Mouse (Mus musculus): ENCODE data around the gene Slc27a1. TPM values are rescaled to one million over a fixed set of nuclear protein-coding genes. Genes with fewer than 3 reads are reported as not detected.

Slc27a1 gene
- polyA plus RNA-seq, 1 experiment, result 85.4 TPM

DNA sequence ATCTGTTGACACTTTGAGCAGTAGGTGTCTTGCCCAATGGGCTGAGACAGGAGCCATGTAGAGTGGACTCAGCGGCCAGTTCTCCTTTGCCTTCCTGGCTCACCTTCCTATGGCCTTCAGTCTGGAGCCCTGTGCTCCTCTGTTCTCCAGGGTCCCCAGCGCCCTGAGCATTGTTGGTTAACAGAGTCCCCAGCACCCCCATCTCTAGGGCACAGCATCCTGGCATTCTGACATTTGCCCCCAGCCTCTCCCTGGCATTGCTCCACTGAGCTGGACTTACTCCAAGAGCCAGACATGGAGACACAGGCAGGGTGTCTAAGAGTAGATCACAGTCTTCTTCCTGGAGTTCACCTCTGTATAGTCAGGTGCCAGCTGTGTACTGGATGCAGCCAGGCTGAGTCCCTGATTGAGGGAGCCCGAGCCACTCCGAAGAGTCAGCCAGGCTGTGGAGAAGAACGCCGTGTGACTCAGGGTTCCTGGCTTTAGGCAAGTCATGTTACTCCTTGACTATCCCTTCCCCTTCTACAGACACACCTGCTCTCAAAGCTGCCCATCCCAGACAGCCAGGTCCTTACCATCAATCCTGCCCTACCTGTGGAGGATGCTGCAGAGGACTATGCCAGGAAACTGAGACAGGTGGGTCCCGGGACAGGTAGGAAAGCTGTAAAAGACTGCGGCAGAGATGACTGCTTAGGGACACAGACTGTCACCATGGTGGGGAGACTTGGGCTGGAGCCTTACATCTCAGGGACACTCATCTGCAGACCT, 25.1 kb downstream of the Slc27a1 start:
- Histone ChIP-seq H3K4me1 (ENCODE audit: control insufficient read depth, insufficient read depth, low read length) (peaks cover 30% of the 10 kb centered on the region), H3K4me3 (ENCODE audit: insufficient read depth, low read length) (no peak overlapping the region), H3K27ac (ENCODE audit: insufficient read depth, low read depth, low read length) (no peak overlapping the region)
- TF ChIP-seq POLR2A (IDR thresholded peaks at IDR 0.05; ENCODE audit: borderline replicate concordance, low read depth, low read length), result no peak

DNA sequence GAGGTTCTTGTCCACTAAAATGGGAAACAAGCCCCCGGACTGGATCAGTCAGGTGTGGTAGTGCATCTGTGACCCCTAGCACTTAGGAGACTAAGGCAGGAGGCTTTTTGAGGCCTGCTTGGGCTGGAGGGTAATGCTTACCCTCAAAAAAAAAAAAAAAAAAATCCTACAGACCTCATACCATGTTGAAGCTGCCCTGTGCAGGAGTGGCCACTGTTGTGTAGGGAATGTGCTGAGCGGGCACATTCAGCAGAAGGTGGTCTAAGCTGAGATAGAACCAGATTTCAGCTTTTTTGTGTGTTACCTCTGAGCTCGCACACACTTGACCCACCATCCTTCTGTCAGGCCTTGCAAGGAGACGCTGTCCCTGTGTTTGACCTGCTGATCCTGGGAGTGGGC, 25.6 kb downstream of the Slc27a1 start:
- Histone ChIP-seq H3K4me1 (ENCODE audit: control insufficient read depth, insufficient read depth, low read length) (peaks cover 30% of the 10 kb centered on the region), H3K27ac (ENCODE audit: insufficient read depth, low read depth, low read length) (no peak overlapping the region), H3K4me3 (ENCODE audit: insufficient read depth, low read length) (no peak overlapping the region)
- TF ChIP-seq POLR2A (IDR thresholded peaks at IDR 0.05; ENCODE audit: borderline replicate concordance, low read depth, low read length), result no peak
- no peak for TF ChIP-seq CTCF (IDR thresholded peaks at IDR 0.05; ENCODE audit: low read depth, low read length)

DNA sequence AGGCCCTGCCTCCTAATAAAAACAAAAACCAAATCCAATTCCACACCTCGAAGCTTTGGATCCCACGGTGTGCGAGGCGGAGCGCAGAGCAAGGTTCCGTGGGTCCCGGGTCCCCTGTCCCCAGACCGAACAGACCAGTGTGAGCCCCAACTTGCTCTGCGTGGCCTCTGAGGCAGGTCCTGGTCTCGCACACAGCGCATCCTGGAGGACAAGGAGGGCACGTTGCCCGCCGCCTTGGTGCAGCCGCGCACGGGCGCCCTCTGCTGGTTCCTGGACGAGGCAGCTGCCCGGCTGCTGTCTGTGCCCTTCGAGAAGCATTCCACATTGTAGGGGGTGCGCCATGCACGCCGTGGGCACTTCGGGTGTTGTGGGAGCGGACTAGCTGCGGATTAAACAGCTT, 27.2 kb downstream of the Slc27a1 start:
- Histone ChIP-seq H3K4me1 (ENCODE audit: control insufficient read depth, insufficient read depth, low read length) (peaks cover 25% of the 10 kb centered on the region), H3K4me3 (ENCODE audit: insufficient read depth, low read length) (no peak overlapping the region), H3K27ac (ENCODE audit: insufficient read depth, low read depth, low read length) (no peak overlapping the region)
- TF ChIP-seq CTCF (IDR thresholded peaks at IDR 0.05; ENCODE audit: low read depth, low read length) (peak; percentile 91), POLR2A (IDR thresholded peaks at IDR 0.05; ENCODE audit: borderline replicate concordance, low read depth, low read length) (no peak)

DNA sequence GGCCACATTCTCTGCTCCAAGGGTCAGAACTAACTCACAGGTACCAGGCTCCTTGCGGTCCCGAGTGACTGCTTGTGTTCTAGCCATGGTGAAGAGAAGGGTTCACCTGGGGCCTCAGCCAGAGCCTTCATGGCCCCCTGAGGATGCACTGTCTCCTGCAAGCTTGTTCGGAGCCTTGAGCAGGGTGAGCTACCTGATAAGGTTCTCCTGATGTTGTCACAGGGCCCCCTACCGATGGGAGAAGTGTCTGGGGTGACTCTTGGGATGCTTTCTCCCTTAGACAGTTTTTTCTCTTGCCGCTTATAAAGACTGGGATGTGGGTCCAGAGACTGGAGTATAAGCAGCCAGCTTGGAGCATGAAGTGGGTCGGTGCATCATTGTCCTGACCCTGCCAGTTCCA, 27.7 kb downstream of the Slc27a1 start:
- Histone ChIP-seq H3K4me1 (ENCODE audit: control insufficient read depth, insufficient read depth, low read length) (peaks cover 22% of the 10 kb centered on the region), H3K27ac (ENCODE audit: insufficient read depth, low read depth, low read length) (no peak overlapping the region), H3K4me3 (ENCODE audit: insufficient read depth, low read length) (no peak overlapping the region)
- no peak for TF ChIP-seq POLR2A (IDR thresholded peaks at IDR 0.05; ENCODE audit: borderline replicate concordance, low read depth, low read length)
- no peak for TF ChIP-seq CTCF (IDR thresholded peaks at IDR 0.05; ENCODE audit: low read depth, low read length)

DNA sequence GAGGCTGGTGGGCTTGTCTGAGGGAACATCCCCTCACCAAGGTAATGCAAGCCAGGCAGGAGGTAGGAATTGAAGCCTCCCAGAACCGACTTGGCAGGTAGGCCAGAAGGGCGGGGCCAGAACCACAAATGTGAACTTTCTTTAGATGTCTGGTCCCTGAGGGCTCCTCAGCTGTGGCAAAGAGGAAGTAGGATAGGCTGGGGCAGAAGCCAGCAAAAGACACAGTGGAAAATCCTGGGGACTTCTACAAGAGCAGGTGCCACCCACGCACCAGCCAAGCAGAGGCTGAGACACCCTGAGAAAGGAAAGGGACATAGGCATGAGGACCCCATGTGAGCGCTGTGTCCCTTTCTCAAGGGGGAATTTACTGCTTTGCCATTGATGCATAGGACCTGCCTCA, 28.1 kb downstream of the Slc27a1 start:
- Histone ChIP-seq H3K4me3 (ENCODE audit: insufficient read depth, low read length) (no peak overlapping the region), H3K4me1 (ENCODE audit: control insufficient read depth, insufficient read depth, low read length) (peaks cover 22% of the 10 kb centered on the region), H3K27ac (ENCODE audit: insufficient read depth, low read depth, low read length) (no peak overlapping the region)
- TF ChIP-seq POLR2A (IDR thresholded peaks at IDR 0.05; ENCODE audit: borderline replicate concordance, low read depth, low read length) (no peak), CTCF (IDR thresholded peaks at IDR 0.05; ENCODE audit: low read depth, low read length) (no peak)

DNA sequence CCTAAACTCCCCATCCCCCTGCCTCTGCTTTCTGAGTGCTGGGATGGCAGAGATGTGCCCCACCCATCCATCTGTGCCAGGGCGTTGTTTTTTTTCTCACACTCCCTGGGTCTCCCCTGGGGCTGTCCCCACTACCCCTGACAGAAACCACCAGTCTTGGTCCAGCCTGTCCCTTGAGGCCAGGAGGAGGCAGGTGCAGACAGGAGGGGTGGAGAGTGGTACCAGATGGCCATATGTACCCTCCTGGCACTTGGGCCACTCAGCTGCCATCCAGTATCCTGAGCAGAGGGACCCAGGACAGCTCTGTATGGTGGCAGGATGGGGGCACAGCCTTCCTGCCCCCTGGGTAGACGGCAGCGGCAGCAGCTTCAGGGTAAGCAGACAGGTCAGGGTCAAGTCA, 28.8 kb downstream of the Slc27a1 start, which contains the start of gene Fam129c:
TSS of gene Fam129c (plus strand) at position 198 of the 400 bp plus-strand sequence.
- H3K27ac ChIP-seq (ENCODE audit: insufficient read depth, low read depth, low read length), result no peak within 1 kb of the TSS
- H3K4me3 ChIP-seq (ENCODE audit: insufficient read depth, low read length), result no peak within 1 kb of the TSS
- TF ChIP-seq POLR2A (IDR thresholded peaks at IDR 0.05; ENCODE audit: borderline replicate concordance, low read depth, low read length), result no peak
- TF ChIP-seq CTCF (IDR thresholded peaks at IDR 0.05; ENCODE audit: low read depth, low read length), result no peak
- H3K4me1 ChIP-seq (ENCODE audit: control insufficient read depth, insufficient read depth, low read length), result peaks cover 23% of the 10 kb centered on the region

DNA sequence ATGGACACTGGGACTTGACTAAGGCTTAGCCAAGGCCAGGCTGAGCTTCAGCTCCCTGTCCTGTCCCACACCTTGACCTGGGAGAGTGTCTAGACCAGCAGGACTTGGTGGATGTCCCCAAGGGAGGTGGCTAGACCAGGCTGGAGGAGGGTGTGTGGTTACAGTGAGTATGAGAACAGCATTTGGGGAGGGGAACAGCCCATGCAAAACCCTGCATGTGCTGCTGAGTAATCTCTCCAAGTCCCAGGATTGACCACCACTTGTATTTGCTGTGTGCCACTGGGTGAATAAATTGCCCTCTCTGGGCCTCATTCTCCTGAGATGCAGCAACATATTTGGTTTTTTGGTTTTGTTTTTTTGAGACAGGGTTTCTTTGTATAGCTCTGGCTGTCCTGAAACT, 29.7 kb downstream of the Slc27a1 start:
- Histone ChIP-seq H3K4me1 (ENCODE audit: control insufficient read depth, insufficient read depth, low read length) (peaks cover 20% of the 10 kb centered on the region), H3K4me3 (ENCODE audit: insufficient read depth, low read length) (no peak overlapping the region), H3K27ac (ENCODE audit: insufficient read depth, low read depth, low read length) (no peak overlapping the region)
- TF ChIP-seq POLR2A (IDR thresholded peaks at IDR 0.05; ENCODE audit: borderline replicate concordance, low read depth, low read length), result no peak
- no peak for TF ChIP-seq CTCF (IDR thresholded peaks at IDR 0.05; ENCODE audit: low read depth, low read length)

DNA sequence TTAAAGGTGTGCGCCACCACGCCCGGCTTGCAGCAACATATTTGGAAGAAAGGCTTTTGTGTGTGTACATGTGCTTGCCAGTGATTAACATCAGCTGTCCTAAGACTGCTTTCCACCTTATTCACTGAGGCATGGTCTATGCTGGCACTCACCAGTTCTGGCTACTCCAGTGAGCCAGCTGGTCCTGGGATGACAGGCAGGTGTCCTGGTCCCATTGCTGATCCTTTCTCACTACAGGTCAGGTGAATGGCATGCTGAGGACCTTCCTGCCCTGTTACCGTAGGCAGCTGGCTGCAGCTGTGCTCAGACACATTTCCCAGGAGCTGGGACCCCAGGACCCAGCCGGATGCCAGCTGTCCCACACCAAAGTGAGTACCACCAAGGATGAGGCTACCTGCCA, 30.2 kb downstream of the Slc27a1 start:
- Histone ChIP-seq H3K4me1 (ENCODE audit: control insufficient read depth, insufficient read depth, low read length) (peaks cover 19% of the 10 kb centered on the region), H3K27ac (ENCODE audit: insufficient read depth, low read depth, low read length) (no peak overlapping the region), H3K4me3 (ENCODE audit: insufficient read depth, low read length) (no peak overlapping the region)
- TF ChIP-seq CTCF (IDR thresholded peaks at IDR 0.05; ENCODE audit: low read depth, low read length) (no peak), POLR2A (IDR thresholded peaks at IDR 0.05; ENCODE audit: borderline replicate concordance, low read depth, low read length) (no peak)

DNA sequence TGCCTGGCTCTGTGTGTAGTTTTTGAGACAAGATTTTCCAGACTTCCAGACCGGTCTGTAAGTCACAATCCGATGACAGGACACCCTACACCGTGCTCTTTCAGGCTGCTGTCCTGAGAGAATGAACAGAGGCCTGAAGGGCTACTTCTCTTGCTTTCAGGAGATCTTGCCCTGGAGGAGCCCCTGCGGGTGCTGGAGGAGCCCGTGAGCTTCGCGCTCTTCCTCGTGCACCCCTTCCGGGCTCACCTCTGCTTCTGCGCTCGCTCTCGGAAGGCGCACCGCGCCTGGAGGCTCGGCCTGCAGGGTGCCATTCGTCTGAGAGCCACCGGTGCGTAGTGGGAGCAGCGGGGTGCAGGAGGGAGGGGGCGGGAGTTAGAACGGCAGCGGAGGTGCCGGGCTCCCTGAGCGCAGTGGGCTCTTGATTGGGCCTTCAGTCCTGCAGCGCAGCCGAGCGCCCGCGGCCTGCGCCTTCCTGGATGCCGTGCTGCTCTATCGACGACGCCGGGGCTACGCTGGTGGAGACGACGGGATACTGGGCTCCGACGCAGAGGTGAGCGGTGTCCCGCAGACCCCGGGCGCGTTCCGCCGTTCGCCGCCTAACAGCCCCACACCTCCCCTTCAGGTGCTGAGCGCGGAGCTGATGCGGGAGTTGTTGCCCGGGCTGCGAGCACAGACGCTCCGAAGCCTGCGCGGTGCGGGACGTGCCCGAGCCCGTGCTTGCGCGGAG, 33.4 kb downstream of the Slc27a1 start:
- Histone ChIP-seq H3K4me3 (ENCODE audit: insufficient read depth, low read length) (peak overlapping the region; percentile 2), H3K4me1 (ENCODE audit: control insufficient read depth, insufficient read depth, low read length) (peaks cover 8% of the 10 kb centered on the region), H3K27ac (ENCODE audit: insufficient read depth, low read depth, low read length) (no peak overlapping the region)
- TF ChIP-seq CTCF (IDR thresholded peaks at IDR 0.05; ENCODE audit: low read depth, low read length), result no peak
- TF ChIP-seq POLR2A (IDR thresholded peaks at IDR 0.05; ENCODE audit: borderline replicate concordance, low read depth, low read length), result no peak

DNA sequence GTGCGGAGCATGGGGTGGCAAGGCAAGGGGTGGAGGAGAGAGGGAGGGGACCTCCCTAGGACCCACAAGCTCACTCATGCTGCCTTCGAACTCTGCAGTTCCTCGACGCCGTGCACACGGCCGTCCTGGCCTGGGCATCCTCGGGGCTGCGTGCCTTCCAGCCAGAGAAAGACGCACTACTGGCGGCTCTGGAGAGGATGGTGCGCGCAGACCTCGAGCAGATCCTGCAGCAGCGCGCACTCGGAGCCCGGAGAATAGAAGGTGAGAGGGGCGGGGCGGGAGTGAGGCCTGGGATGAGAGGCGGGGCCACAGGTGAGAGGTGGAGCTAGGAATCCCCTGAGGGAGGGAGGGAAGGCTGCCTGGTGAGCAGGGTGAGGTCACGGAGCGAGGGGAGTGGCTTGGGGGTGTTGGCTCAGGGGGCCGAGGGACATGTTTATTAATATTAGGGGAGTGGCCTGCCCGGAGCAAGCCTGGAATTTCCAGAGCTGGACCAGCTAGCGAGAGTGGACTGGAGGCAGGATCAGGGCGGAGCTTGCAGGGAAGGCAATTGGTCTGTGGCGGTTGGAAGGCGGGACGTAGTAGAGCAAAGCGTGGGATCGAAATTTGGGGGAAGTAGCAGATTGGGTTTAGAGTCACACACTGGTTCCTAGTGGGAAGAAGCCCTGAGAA, 34.1 kb downstream of the Slc27a1 start:
- Histone ChIP-seq H3K4me1 (ENCODE audit: control insufficient read depth, insufficient read depth, low read length) (peaks cover 6% of the 10 kb centered on the region), H3K27ac (ENCODE audit: insufficient read depth, low read depth, low read length) (no peak overlapping the region), H3K4me3 (ENCODE audit: insufficient read depth, low read length) (peak overlapping the region; percentile 2)
- no peak for TF ChIP-seq CTCF (IDR thresholded peaks at IDR 0.05; ENCODE audit: low read depth, low read length)
- TF ChIP-seq POLR2A (IDR thresholded peaks at IDR 0.05; ENCODE audit: borderline replicate concordance, low read depth, low read length), result no peak

Data from bone marrow macrophage, adult 2 months (primary cell).